Mouse (Mus musculus): ENCODE measurements around the gene Hnrnpab. TPM values are rescaled to one million over a fixed set of nuclear protein-coding genes. Genes with fewer than 3 reads are reported as not detected.

Hnrnpab gene
- polyA plus RNA-seq, 1 experiment from 2014 or later, result 874 TPM

DNA sequence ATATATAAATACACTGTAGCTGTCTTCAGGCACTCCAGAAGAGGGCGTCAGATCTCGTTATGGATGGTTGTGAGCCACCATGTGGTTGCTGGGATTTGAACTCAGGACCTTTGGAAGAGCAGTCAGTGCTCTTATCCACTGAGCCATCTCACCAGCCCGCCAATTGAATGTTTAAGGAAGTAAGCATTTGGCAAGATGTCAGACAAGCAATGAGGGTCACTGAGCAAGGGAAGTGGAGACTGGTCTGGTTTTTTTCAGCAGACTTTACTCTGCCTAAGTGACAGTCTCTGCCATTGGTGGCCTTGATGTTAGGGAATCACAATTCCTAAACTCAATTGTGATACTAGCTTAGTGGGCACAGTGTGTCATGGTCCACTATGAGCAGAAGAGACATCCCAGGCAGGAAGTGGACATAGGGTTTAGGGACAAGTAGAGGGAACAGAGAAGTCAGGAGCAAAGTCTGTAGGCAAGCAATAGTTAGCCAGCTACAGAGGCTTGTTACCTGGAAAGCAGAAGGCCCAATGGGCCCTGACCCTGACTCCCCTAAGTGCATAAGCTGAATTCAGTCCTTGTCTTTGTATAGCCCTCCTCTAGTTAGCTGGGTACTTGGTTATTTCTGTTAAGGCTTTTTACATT is 11.8 kb downstream of the Hnrnpab start:
- H3K9ac ChIP-seq, result no peak overlapping the region
- H3K4me1 ChIP-seq, result peaks cover 4% of the 10 kb centered on the region; the same call in 1 of the 2 replicates
- ATAC-seq (ENCODE audit: low FRiP score), result 0 out of 2 replicates have a peak, but pooled peaks have one; percentile 13
- H3K27ac ChIP-seq, result no peak overlapping the region
- no peak overlapping the region for H3K4me3 ChIP-seq (replicated peaks)
- no peak overlapping the region for H3K4me2 ChIP-seq
- H3K27me3 ChIP-seq, result no peaks in the 10 kb centered on the region
- H3K9me3 ChIP-seq, result no peaks in the 10 kb centered on the region
- peaks cover 99% of the 10 kb centered on the region for H3K36me3 ChIP-seq (replicated peaks)
- WGBS, result 69% methylated on average over 3 of the region's 3 CpGs

DNA sequence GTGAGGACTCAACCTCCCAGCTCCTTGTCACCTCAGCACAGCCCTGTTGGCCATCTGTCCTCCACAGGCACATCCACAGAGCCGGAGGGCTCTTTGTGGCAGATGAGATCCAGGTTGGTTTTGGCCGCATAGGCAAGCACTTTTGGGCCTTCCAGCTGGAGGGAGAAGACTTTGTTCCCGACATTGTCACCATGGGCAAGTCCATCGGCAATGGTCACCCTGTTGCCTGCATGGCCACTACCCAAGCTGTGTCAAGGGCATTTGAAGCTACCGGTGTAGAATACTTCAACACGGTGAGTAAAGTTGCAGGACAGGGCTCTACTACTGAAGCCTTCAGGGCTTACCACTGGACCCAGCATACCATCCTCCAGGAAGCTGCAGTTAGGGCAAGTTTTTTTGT is 12.8 kb downstream of the Hnrnpab start:
- Histone ChIP-seq H3K4me1 (peaks cover 4% of the 10 kb centered on the region; the same call in 1 of the 2 replicates), H3K9ac (no peak overlapping the region), H3K9me3 (no peaks in the 10 kb centered on the region), H3K4me3 (replicated peaks) (no peak overlapping the region), H3K4me2 (no peak overlapping the region), H3K27me3 (no peaks in the 10 kb centered on the region), H3K27ac (no peak overlapping the region), H3K36me3 (replicated peaks) (peaks cover 99% of the 10 kb centered on the region)
- 0 out of 2 replicates have a peak, but pooled peaks have one; percentile 17 for ATAC-seq (ENCODE audit: low FRiP score)
- 91% methylated on average over 6 of the region's 6 CpGs for WGBS

DNA sequence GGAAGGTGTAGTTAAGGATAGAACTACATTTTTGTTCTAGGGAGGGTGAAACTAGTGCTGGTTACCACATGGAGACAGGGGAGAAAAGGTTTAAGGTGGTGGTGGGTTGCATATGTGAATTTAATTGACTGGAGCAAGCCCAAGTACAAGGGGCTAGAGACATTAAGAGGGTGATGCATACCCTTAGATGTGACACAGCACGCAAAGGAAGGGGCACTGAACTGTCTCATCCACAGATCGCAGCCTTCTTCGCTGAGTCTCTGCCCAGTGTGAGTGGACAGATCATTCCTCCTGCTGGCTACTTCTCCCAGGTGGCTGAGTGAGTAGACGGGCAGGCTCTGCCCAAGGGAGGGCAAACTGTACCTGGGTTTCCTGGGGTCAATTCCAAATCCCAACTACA is 13.3 kb downstream of the Hnrnpab start:
- no peak overlapping the region for H3K27ac ChIP-seq
- no peak overlapping the region for H3K9ac ChIP-seq
- no peak overlapping the region for H3K4me3 ChIP-seq (replicated peaks)
- ATAC-seq (ENCODE audit: low FRiP score), result 0 out of 2 replicates have a peak, but pooled peaks have one; percentile 9
- H3K27me3 ChIP-seq, result no peaks in the 10 kb centered on the region
- no peak overlapping the region for H3K4me2 ChIP-seq
- peaks cover 99% of the 10 kb centered on the region for H3K36me3 ChIP-seq (replicated peaks)
- H3K4me1 ChIP-seq, result peaks cover 2% of the 10 kb centered on the region; the same call in 1 of the 2 replicates
- H3K9me3 ChIP-seq, result no peaks in the 10 kb centered on the region
- WGBS, result 94% methylated on average over 4 of the region's 4 CpGs

DNA sequence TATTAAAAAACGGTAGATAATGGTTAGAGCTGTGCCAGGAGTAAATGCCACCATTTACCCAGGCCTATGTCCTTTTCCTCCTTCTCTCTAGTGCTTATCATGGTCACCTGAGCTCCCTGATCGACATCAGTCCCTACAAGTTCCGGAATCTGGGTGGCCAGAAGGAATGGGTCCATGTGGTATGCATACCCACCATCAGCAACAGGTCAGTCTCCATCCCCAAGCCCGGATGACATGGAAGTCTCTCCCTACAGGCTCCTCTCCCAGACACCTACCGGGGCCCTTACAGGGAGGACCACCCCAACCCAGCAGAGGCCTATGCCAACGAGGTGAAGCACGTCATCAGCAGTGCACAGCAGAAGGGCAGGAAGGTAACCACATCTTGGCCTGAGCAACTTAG is 14.7 kb downstream of the Hnrnpab start:
- Histone ChIP-seq H3K9ac (no peak overlapping the region), H3K4me2 (no peak overlapping the region), H3K27me3 (no peaks in the 10 kb centered on the region), H3K9me3 (no peaks in the 10 kb centered on the region), H3K36me3 (replicated peaks) (peaks cover 99% of the 10 kb centered on the region), H3K4me3 (replicated peaks) (no peak overlapping the region), H3K4me1 (no peaks in the 10 kb centered on the region), H3K27ac (no peak overlapping the region)
- WGBS, result 94% methylated on average over 7 of the region's 7 CpGs
- ATAC-seq (ENCODE audit: low FRiP score), result no peak

DNA sequence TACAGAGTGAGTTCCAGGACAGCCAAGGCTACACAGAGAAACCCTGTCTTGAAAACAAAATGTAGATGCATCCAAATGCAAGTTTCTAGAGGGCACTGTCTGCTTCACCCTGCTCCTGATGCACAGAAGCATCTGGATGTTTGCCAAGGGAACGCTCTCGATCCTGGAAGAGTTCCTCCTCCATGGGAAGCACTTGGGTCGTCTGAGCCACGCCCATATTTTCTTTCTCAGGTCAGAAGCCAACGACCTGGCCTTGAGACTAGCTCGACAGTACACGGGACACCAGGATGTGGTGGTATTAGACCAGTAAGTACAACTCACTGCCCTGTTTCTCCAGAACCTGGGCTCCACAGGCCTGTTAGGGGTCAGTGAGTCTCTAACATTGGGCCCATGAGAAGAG is 15.5 kb downstream of the Hnrnpab start:
- ATAC-seq (ENCODE audit: low FRiP score), result no peak
- Histone ChIP-seq H3K36me3 (replicated peaks) (peaks cover 99% of the 10 kb centered on the region), H3K27me3 (no peaks in the 10 kb centered on the region), H3K4me2 (no peak overlapping the region), H3K4me3 (replicated peaks) (no peak overlapping the region), H3K9me3 (no peaks in the 10 kb centered on the region), H3K4me1 (no peaks in the 10 kb centered on the region), H3K27ac (no peak overlapping the region), H3K9ac (no peak overlapping the region)
- WGBS, result 86% methylated on average over 7 of the region's 7 CpGs

DNA sequence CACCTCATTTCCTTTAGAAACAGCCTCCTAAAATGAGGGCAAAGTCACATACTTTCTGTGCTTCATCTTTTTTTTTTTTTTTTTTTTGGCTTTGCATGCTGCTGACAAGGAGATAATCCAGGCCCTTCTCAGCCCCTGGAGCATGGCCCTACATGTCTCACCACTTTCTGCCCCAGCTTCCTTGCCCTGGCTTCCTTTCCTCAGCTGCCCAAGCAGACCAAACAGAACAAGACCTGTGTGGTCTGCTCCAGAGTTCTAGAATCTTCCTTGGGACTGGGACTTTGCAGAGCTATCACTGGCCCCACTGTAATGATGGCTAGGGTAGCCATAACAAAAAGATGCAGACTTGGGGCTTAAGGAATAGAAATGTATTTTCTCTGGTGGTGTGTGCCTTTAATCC is 16.6 kb downstream of the Hnrnpab start:
- peaks cover 93% of the 10 kb centered on the region for H3K36me3 ChIP-seq (replicated peaks)

DNA sequence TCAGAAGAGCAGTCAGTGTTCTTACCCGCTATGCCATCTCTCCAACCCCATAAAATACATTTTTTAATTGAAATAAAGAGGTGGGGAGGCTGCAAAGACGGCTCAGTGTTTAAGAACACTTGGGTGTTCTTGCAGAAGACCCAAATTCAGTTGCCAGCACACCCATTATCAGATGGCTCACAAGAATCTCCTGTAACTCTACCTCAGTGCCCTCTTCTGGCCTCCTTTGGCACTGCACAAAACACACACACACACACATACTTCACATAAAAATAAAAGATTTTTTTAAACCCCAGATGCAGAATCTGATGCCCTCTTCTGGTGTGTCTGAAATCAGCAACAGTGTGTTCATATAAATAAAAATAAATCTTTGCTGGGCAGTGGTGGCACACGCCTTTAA is 17.8 kb downstream of the Hnrnpab start:
- no peaks in the 10 kb centered on the region for H3K9me3 ChIP-seq
- ATAC-seq (ENCODE audit: low FRiP score), result no peak
- H3K27me3 ChIP-seq, result no peaks in the 10 kb centered on the region
- peaks cover 16% of the 10 kb centered on the region for H3K4me1 ChIP-seq
- H3K4me3 ChIP-seq (replicated peaks), result no peak overlapping the region
- H3K9ac ChIP-seq, result no peak overlapping the region
- WGBS, result 98% methylated on average over 3 of the region's 3 CpGs
- H3K4me2 ChIP-seq, result no peak overlapping the region
- peaks cover 82% of the 10 kb centered on the region for H3K36me3 ChIP-seq (replicated peaks)
- H3K27ac ChIP-seq, result no peak overlapping the region

More for the DNA sequence above, 16.6 kb downstream of the Hnrnpab start:
- H3K27ac ChIP-seq, result no peak overlapping the region
- H3K27me3 ChIP-seq, result no peaks in the 10 kb centered on the region
- no peak overlapping the region for H3K4me2 ChIP-seq
- H3K4me3 ChIP-seq (replicated peaks), result no peak overlapping the region
- ATAC-seq (ENCODE audit: low FRiP score), result no peak
- peaks cover 8% of the 10 kb centered on the region for H3K4me1 ChIP-seq
- H3K9me3 ChIP-seq, result no peaks in the 10 kb centered on the region
- no peak overlapping the region for H3K9ac ChIP-seq

- 97% methylated on average over 1 of the region's 1 CpGs for WGBS
- H3K4me3 ChIP-seq (replicated peaks), result no peak overlapping the region
- no peaks in the 10 kb centered on the region for H3K9me3 ChIP-seq
- H3K4me2 ChIP-seq, result no peak overlapping the region
- H3K9ac ChIP-seq, result no peak overlapping the region
- no peak overlapping the region for H3K27ac ChIP-seq
- H3K4me1 ChIP-seq, result peaks cover 23% of the 10 kb centered on the region
- no peaks in the 10 kb centered on the region for H3K27me3 ChIP-seq
- no peak for ATAC-seq (ENCODE audit: low FRiP score)
- H3K36me3 ChIP-seq (replicated peaks), result peaks cover 64% of the 10 kb centered on the region
Observed at GRCm38 (mm10) chr11:51587059-51587458, 19.6 kb downstream of the Hnrnpab start.

GRCm38 (mm10) chr11:51586411-51586810 is 20.2 kb downstream of the Hnrnpab start:
- Histone ChIP-seq H3K4me2 (no peak overlapping the region), H3K4me1 (peaks cover 23% of the 10 kb centered on the region), H3K36me3 (replicated peaks) (peaks cover 58% of the 10 kb centered on the region), H3K9me3 (no peaks in the 10 kb centered on the region), H3K4me3 (replicated peaks) (no peak overlapping the region), H3K27me3 (no peaks in the 10 kb centered on the region), H3K9ac (no peak overlapping the region), H3K27ac (0 out of 2 replicates have a peak overlapping the region, but pooled peaks have one; percentile 1)
- no peak for ATAC-seq (ENCODE audit: low FRiP score)
- WGBS, result 88% methylated on average over 13 of the region's 13 CpGs

DNA sequence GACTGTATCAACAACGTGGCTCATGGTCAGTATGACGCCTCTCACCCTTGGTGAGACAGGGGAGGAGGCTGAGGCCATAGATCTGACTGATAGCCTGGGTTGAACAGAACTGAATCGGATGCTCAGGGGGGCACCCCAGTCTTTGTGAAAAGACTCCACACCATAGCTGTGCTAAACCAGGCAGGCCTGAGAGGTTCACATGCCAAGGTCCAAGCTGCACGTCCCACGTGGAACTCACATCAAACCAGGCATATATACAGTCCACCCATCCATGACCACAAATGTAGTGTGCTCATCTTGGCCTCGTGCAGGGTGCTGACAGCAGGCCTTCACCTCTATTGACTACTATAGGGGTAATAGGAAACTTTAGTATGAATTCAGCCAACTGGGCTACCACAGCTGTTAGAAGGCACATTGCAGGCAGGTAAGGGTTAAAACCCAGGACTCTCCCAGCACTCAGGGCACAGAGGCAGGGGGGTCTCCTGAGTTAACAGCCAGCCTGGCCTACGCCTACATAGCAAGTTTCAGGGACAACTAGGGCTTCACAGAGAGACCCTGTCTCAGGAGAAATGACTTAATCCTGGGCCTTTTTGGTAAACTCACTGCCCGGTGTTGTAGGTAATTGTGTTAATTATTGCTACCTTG is 20.9 kb downstream of the Hnrnpab start:
- peaks cover 51% of the 10 kb centered on the region for H3K36me3 ChIP-seq (replicated peaks)
- H3K4me1 ChIP-seq, result peaks cover 23% of the 10 kb centered on the region
- no peaks in the 10 kb centered on the region for H3K9me3 ChIP-seq
- H3K4me3 ChIP-seq (replicated peaks), result peak overlapping the region; percentile 63
- peak overlapping the region; percentile 89 for H3K27ac ChIP-seq
- 72% methylated on average over 8 of the region's 8 CpGs for WGBS
- no peaks in the 10 kb centered on the region for H3K27me3 ChIP-seq
- ATAC-seq (ENCODE audit: low FRiP score), result 0 out of 2 replicates have a peak, but pooled peaks have one; percentile 3
- H3K4me2 ChIP-seq, result peak overlapping the region; percentile 91
- 0 out of 2 replicates have a peak overlapping the region, but pooled peaks have one; percentile 80 for H3K9ac ChIP-seq

- H3K4me1 ChIP-seq, result peaks cover 23% of the 10 kb centered on the region
- WGBS, result under 1% methylated on average over 59 of the region's 59 CpGs
- H3K27ac ChIP-seq, result peak within 1 kb of the TSS; percentile 95
- no peaks in the 10 kb centered on the region for H3K27me3 ChIP-seq
- peak within 1 kb of the TSS; percentile 63 for H3K4me3 ChIP-seq (replicated peaks)
- peaks cover 40% of the 10 kb centered on the region for H3K36me3 ChIP-seq (replicated peaks)
- peak; percentile 93 for ATAC-seq (ENCODE audit: low FRiP score)
- H3K4me2 ChIP-seq, result peak within 1 kb of the TSS; percentile 91
- H3K9ac ChIP-seq, result peak within 1 kb of the TSS; percentile 80
- H3K9me3 ChIP-seq, result no peaks in the 10 kb centered on the region
Observed at GRCm38 (mm10) chr11:51584431-51585248, 22.0 kb downstream of the Hnrnpab start, which contains the start of gene Phykpl. Gene Phykpl (plus strand): TSS chr11:51584757.

GRCm38 (mm10) chr11:51584057-51584430 is 22.6 kb downstream of the Hnrnpab start:
- peak overlapping the region; percentile 91 for H3K4me2 ChIP-seq
- H3K4me1 ChIP-seq, result peaks cover 23% of the 10 kb centered on the region
- WGBS, result 11% methylated on average over 9 of the region's 9 CpGs
- no peaks in the 10 kb centered on the region for H3K27me3 ChIP-seq
- peak; percentile 18 for ATAC-seq (ENCODE audit: low FRiP score)
- peak overlapping the region; percentile 64 for H3K9ac ChIP-seq
- peak overlapping the region; percentile 95 for H3K27ac ChIP-seq
- H3K9me3 ChIP-seq, result no peaks in the 10 kb centered on the region
- H3K36me3 ChIP-seq (replicated peaks), result peaks cover 34% of the 10 kb centered on the region
- peak overlapping the region; percentile 63 for H3K4me3 ChIP-seq (replicated peaks)
